Mouse (Mus musculus): ENCODE measurements around the gene Klhl32. TPM values are rescaled to one million over a fixed set of nuclear protein-coding genes. Genes with fewer than 3 reads are reported as not detected.
"Not testable (repeated sequence)": the region's sequence is repeated elsewhere in the genome, so short reads cannot be mapped to it uniquely, and the experiment has no call there.

Gene Klhl32
- polyA plus RNA-seq, 1 experiment from 2014 or later: 0.09 TPM

- Histone ChIP-seq H3K27me3 (no peaks in the 10 kb centered on the region), H3K27ac (replicated peaks) (no peak overlapping the region), H3K4me1 (replicated peaks) (no peaks in the 10 kb centered on the region), H3K4me2 (no peak overlapping the region), H3K36me3 (replicated peaks) (no peaks in the 10 kb centered on the region), H3K9ac (no peak overlapping the region), H3K4me3 (replicated peaks) (no peak overlapping the region), H3K9me3 (replicated peaks) (no peaks in the 10 kb centered on the region)
- ATAC-seq (ENCODE audit: insufficient read depth): no peak
- 65% methylated on average over 6 of the region's 6 CpGs for WGBS (ENCODE audit: insufficient replicate concordance)
Observed at GRCm38 (mm10) chr4:24737080-24737479, 113.8 kb downstream of the Klhl32 start.

GRCm38 (mm10) chr4:24720834-24721233 is 130.1 kb downstream of the Klhl32 start:
- no peaks in the 10 kb centered on the region for H3K36me3 ChIP-seq (replicated peaks)
- 21% methylated on average over 3 of the region's 3 CpGs for WGBS (ENCODE audit: insufficient replicate concordance)
- ATAC-seq (ENCODE audit: insufficient read depth): no peak

GRCm38 (mm10) chr4:24715559-24715958 is 135.4 kb downstream of the Klhl32 start:
- Histone ChIP-seq H3K27ac (replicated peaks) (no peak overlapping the region), H3K9ac (no peak overlapping the region), H3K27me3 (no peaks in the 10 kb centered on the region), H3K4me3 (replicated peaks) (no peak overlapping the region), H3K36me3 (replicated peaks) (no peaks in the 10 kb centered on the region), H3K4me2 (no peak overlapping the region), H3K4me1 (replicated peaks) (no peaks in the 10 kb centered on the region), H3K9me3 (replicated peaks) (no peaks in the 10 kb centered on the region)
- 47% methylated on average over 4 of the region's 4 CpGs for whole genome bisulfite sequencing (ENCODE audit: insufficient replicate concordance)
- ATAC-seq (ENCODE audit: insufficient read depth): no peak

More at GRCm38 (mm10) chr4:24720834-24721233, 130.1 kb downstream of the Klhl32 start:
- H3K4me3 ChIP-seq (replicated peaks): no peak overlapping the region
- no peak overlapping the region for H3K4me2 ChIP-seq
- H3K9me3 ChIP-seq (replicated peaks): no peaks in the 10 kb centered on the region
- no peak overlapping the region for H3K9ac ChIP-seq
- no peak overlapping the region for H3K27ac ChIP-seq (replicated peaks)
- no peaks in the 10 kb centered on the region for H3K4me1 ChIP-seq (replicated peaks)
- H3K27me3 ChIP-seq: no peaks in the 10 kb centered on the region

GRCm38 (mm10) chr4:24714367-24714766 is 136.6 kb downstream of the Klhl32 start:
- Histone ChIP-seq H3K27ac (replicated peaks) (no peak overlapping the region), H3K4me2 (no peak overlapping the region), H3K9ac (no peak overlapping the region), H3K4me1 (replicated peaks) (no peaks in the 10 kb centered on the region), H3K4me3 (replicated peaks) (no peak overlapping the region), H3K27me3 (no peaks in the 10 kb centered on the region), H3K9me3 (replicated peaks) (no peaks in the 10 kb centered on the region), H3K36me3 (replicated peaks) (no peaks in the 10 kb centered on the region)
- 68% methylated on average over 10 of the region's 10 CpGs for WGBS (ENCODE audit: insufficient replicate concordance)
- no peak for ATAC-seq (ENCODE audit: insufficient read depth)

- Histone ChIP-seq H3K9me3 (replicated peaks) (no peaks in the 10 kb centered on the region), H3K4me1 (replicated peaks) (no peaks in the 10 kb centered on the region), H3K4me3 (replicated peaks) (no peak overlapping the region), H3K27me3 (no peaks in the 10 kb centered on the region), H3K4me2 (no peak overlapping the region), H3K9ac (no peak overlapping the region), H3K36me3 (replicated peaks) (no peaks in the 10 kb centered on the region), H3K27ac (replicated peaks) (no peak overlapping the region)
- ATAC-seq (ENCODE audit: insufficient read depth): no peak
- WGBS (ENCODE audit: insufficient replicate concordance): 59% methylated on average over 7 of the region's 7 CpGs
Observed at GRCm38 (mm10) chr4:24698528-24699117, 152.3 kb downstream of the Klhl32 start.

- 60% methylated on average over 2 of the region's 2 CpGs for WGBS (ENCODE audit: insufficient replicate concordance)
- no peak overlapping the region for H3K27ac ChIP-seq (replicated peaks)
- no peaks in the 10 kb centered on the region for H3K9me3 ChIP-seq (replicated peaks)
- no peaks in the 10 kb centered on the region for H3K27me3 ChIP-seq
- no peak for ATAC-seq (ENCODE audit: insufficient read depth)
- no peaks in the 10 kb centered on the region for H3K36me3 ChIP-seq (replicated peaks)
- no peak overlapping the region for H3K4me3 ChIP-seq (replicated peaks)
- H3K4me2 ChIP-seq: no peak overlapping the region
- H3K4me1 ChIP-seq (replicated peaks): no peaks in the 10 kb centered on the region
- no peak overlapping the region for H3K9ac ChIP-seq
Observed at GRCm38 (mm10) chr4:24680080-24680479, 170.8 kb downstream of the Klhl32 start.

GRCm38 (mm10) chr4:24670007-24670406 is 180.9 kb downstream of the Klhl32 start:
- Histone ChIP-seq H3K27me3 (peaks cover 4% of the 10 kb centered on the region; the same call in 1 of the 2 replicates), H3K4me3 (replicated peaks) (no peak overlapping the region), H3K9ac (no peak overlapping the region), H3K36me3 (replicated peaks) (no peaks in the 10 kb centered on the region), H3K4me2 (no peak overlapping the region), H3K4me1 (replicated peaks) (no peaks in the 10 kb centered on the region), H3K27ac (replicated peaks) (no peak overlapping the region), H3K9me3 (replicated peaks) (no peaks in the 10 kb centered on the region)
- ATAC-seq (ENCODE audit: insufficient read depth): no peak
- WGBS (ENCODE audit: insufficient replicate concordance): 84% methylated on average over 10 of the region's 10 CpGs

GRCm38 (mm10) chr4:24659218-24659617 is 191.7 kb downstream of the Klhl32 start:
- H3K36me3 ChIP-seq (replicated peaks): no peaks in the 10 kb centered on the region
- no peaks in the 10 kb centered on the region for H3K9me3 ChIP-seq (replicated peaks)
- no peak overlapping the region for H3K9ac ChIP-seq
- ATAC-seq (ENCODE audit: insufficient read depth): no peak
- 78% methylated on average over 6 of the region's 6 CpGs for WGBS (ENCODE audit: insufficient replicate concordance)
- no peak overlapping the region for H3K27ac ChIP-seq (replicated peaks)
- no peaks in the 10 kb centered on the region for H3K4me1 ChIP-seq (replicated peaks)
- H3K4me3 ChIP-seq (replicated peaks): no peak overlapping the region
- no peak overlapping the region for H3K4me2 ChIP-seq
- no peaks in the 10 kb centered on the region for H3K27me3 ChIP-seq

GRCm38 (mm10) chr4:24644735-24645134 is 206.2 kb downstream of the Klhl32 start:
- H3K27me3 ChIP-seq; H3K9ac ChIP-seq; H3K36me3 ChIP-seq (replicated peaks); H3K9me3 ChIP-seq (replicated peaks); H3K4me1 ChIP-seq (replicated peaks): not testable (repeated sequence)
- peak; percentile 99 for ATAC-seq (ENCODE audit: insufficient read depth)
- peak overlapping the region; percentile 34 for H3K4me2 ChIP-seq
- peak overlapping the region; percentile 44 for H3K4me3 ChIP-seq (replicated peaks)
- H3K27ac ChIP-seq (replicated peaks): peak overlapping the region; percentile 80
- whole genome bisulfite sequencing (ENCODE audit: insufficient replicate concordance): 31% methylated on average over 7 of the region's 8 CpGs

GRCm38 (mm10) chr4:24642306-24642705 is 208.6 kb downstream of the Klhl32 start:
- no peak overlapping the region for H3K4me3 ChIP-seq (replicated peaks)
- H3K36me3 ChIP-seq (replicated peaks): no peaks in the 10 kb centered on the region
- no peak overlapping the region for H3K27ac ChIP-seq (replicated peaks)
- peaks cover 8% of the 10 kb centered on the region for H3K4me1 ChIP-seq (replicated peaks)
- no peaks in the 10 kb centered on the region for H3K9me3 ChIP-seq (replicated peaks)
- H3K27me3 ChIP-seq: no peaks in the 10 kb centered on the region
- ATAC-seq (ENCODE audit: insufficient read depth): no peak
- WGBS (ENCODE audit: insufficient replicate concordance): 68% methylated on average over 2 of the region's 2 CpGs
- no peak overlapping the region for H3K9ac ChIP-seq
- H3K4me2 ChIP-seq: no peak overlapping the region

GRCm38 (mm10) chr4:24631177-24631911 is 219.6 kb downstream of the Klhl32 start:
- ATAC-seq (ENCODE audit: insufficient read depth): no peak
- H3K36me3 ChIP-seq (replicated peaks): no peaks in the 10 kb centered on the region
- WGBS (ENCODE audit: insufficient replicate concordance): 72% methylated on average over 9 of the region's 9 CpGs

More at GRCm38 (mm10) chr4:24631177-24631911, 219.6 kb downstream of the Klhl32 start:
- H3K27me3 ChIP-seq: no peaks in the 10 kb centered on the region
- no peak overlapping the region for H3K4me3 ChIP-seq (replicated peaks)
- no peak overlapping the region for H3K4me2 ChIP-seq
- no peaks in the 10 kb centered on the region for H3K4me1 ChIP-seq (replicated peaks)
- H3K9me3 ChIP-seq (replicated peaks): no peaks in the 10 kb centered on the region
- H3K9ac ChIP-seq: no peak overlapping the region
- H3K27ac ChIP-seq (replicated peaks): no peak overlapping the region
